Mouse (Mus musculus) gastrocnemius, adult 2 months (tissue): ENCODE results near the gene Zfand3. TPM values are rescaled to one million over a fixed set of nuclear protein-coding genes. Genes with fewer than 3 reads are reported as not detected.

ENCODE experiments used
- DNase-seq: peaks from one replicate; pipeline ENCODE4 v3.0.0; 2022
- H3K27ac ChIP-seq: fragments of 200-600 bp; 2 replicates; pipeline ENCODE4 v1.8.1; 2022; ENCODE audit warnings: mild to moderate bottlenecking
- H3K4me3 ChIP-seq: fragments of 200-600 bp; 2 replicates; pipeline ENCODE4 v1.8.1; 2022; ENCODE audit warnings: mild to moderate bottlenecking, moderate library complexity
- CTCF ChIP-seq: fragments of 200-600 bp; IDR thresholded peaks from 2 replicates; pipeline ENCODE4 v1.8.1; 2022; ENCODE audit warnings: antibody characterized with exemption, mild to moderate bottlenecking, moderate library complexity
- intact Hi-C: fragments of 180-260 bp; cut with DNase I; formaldehyde crosslinking; loops from one replicate; pipeline ENCODE4 v1.15.1; 2025
- total RNA-seq, 2 experiments: library from RNA; stranded (reverse); gene quantifications; 2 replicates each; pipeline ENCODE4 v1.2.3; 2021

Zfand3 gene
- total RNA-seq, 2 experiments from 2014 or later = 193 to 204 TPM

DNA sequence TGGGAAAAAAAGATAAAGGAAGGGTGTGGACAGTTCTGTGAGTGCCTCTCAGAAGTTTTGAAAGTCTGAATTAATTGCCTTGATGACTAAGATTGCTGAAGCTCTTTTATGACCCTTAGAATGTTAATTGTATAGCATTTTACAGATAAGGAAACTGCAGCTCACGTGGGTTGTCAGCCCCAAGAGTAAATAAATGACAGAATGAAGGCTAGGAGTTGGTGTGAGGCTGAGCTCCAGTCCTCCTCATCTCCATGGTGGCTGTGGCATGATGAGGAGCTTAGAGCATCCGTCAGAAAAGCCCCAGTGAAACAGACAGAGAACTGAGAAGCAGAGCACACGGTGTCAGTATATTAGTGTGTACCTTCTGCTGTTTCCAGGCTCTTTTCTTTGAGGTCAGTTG lies 59.3 kb downstream of the Zfand3 start:
- DNase-seq = no peak
- Histone ChIP-seq H3K27ac (no peak overlapping the region), H3K4me3 (no peak overlapping the region)
- intact Hi-C loops = no loop called here
- no peak for TF ChIP-seq CTCF

DNA sequence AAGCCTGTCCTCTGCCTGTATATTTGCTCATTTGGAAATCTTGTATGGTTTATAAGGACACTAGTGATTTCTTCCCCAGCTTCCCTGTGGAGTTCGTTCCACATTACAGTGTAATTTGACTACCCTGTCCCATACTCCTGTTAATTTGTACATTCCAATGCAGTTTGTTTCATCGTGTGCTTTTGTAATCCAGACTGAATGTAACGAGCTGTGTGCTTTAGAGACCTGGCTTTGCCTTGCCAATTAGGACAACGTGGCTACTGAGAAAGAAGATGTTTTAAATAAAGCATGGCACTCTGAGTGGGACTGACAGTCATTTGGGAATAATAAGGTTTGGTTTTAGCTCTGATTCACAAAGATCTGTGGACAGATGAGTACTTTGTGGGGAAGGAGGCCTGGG lies 60.2 kb downstream of the Zfand3 start:
- Histone ChIP-seq H3K27ac (no peak overlapping the region), H3K4me3 (no peak overlapping the region)
- DNase-seq = no peak
- intact Hi-C loops = no loop called here
- TF ChIP-seq CTCF = no peak

DNA sequence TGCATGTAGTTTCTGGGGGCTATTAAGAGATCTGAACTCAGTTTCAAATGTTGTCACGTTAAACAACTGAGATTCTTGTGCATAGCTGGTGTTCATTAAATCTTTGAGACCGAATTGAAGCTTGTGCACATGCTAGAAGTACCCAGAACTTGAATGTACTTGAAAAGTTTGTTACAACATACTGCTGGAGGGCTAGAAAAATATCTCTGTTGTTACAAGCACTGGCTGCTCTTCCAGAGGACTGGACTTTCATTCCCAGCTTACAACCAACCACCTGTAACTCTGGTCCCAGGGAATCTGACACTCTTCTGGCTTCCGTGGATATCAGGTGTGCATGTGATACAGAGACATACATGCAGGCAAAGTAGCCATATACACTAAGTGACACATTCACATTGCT lies 65.2 kb downstream of the Zfand3 start:
- no peak overlapping the region for H3K27ac ChIP-seq
- intact Hi-C loops = no loop called here
- DNase-seq = no peak
- no peak for TF ChIP-seq CTCF
- H3K4me3 ChIP-seq = no peak overlapping the region

DNA sequence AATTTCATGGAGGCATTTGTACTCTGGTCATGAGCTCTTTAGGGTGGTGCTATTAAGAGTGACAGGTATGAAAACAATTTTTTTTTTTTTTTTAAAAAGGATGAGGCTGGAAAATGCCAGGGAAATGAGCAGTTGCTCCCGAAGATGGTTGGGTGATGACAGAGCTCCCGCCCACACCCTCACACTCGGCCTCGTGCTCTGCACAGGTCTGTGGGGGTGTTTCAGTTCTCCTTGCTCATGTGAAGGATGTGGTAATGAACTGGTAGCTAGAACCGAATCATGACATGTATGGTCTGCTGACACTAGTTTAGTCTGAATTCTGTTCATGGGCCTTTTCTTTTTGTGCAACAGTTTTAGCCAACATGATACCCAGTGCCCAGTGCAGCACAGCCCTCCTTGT lies 66.1 kb downstream of the Zfand3 start:
- no peak overlapping the region for H3K4me3 ChIP-seq
- no peak for DNase-seq
- TF ChIP-seq CTCF = no peak
- intact Hi-C loops = no loop called here
- H3K27ac ChIP-seq = no peak overlapping the region

DNA sequence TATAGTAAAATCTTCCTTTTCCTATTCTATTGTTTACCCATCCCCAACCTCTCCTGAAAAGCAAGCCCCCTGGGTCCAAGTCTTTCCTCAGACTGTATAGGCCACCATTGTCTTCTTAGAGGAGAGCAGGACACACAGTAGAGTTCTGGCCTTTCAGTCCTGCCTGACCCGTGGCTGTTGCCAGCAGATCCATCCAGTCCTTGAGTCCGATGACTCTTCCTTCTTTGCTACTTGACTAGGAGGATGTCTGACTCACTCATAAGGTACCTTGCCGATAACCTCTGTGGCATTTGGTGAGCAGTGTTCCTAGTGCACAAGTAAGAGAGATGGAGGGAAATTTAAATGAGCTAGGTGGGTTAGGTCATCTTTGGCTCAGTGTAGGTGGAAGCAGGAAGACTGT lies 68.1 kb downstream of the Zfand3 start:
- Histone ChIP-seq H3K4me3 (no peak overlapping the region), H3K27ac (no peak overlapping the region)
- intact Hi-C loops = no loop called here
- no peak for DNase-seq
- TF ChIP-seq CTCF = no peak

DNA sequence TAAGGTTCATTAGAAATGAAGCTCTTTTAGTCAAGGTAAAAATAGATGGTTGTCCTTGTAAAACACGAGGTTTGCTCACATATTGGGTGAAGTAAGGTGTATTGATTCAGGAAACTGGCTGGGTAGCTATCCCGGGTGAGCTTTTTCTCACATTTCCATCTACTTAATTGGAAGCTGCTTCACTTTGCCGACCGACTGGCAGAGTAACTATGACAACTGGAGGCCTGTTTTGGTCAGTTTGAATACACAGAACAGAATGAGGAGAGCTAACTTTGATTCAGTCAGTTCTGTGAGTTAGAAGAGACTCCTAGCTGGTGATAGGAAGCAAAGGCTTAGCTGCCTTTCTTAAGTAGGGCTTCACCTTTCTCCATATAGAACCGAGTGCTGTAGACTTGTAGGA lies 71.4 kb downstream of the Zfand3 start:
- no peak for TF ChIP-seq CTCF
- H3K27ac ChIP-seq = no peak overlapping the region
- intact Hi-C loops = no loop called here
- no peak overlapping the region for H3K4me3 ChIP-seq
- no peak for DNase-seq

DNA sequence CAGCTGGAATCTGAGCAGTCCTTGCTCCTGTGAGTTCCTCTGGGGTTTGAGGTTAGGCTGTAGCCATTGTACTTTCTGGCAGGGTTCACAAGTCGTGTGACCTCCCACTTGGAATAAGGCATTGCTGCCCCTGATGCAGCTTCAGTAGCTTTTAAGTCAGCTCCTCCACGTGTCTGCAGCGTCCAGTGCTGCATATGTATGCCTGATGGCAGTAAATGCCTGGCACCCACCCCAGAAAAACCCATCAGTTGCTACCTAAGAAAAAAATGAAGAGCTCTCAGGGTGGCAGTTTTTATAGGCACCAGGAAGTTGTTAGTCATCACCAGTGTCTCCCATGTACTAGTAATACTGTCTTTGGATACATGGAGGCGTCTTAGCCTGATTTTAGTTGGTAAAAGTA lies 79.5 kb downstream of the Zfand3 start:
- intact Hi-C loops = no loop called here
- H3K4me3 ChIP-seq = no peak overlapping the region
- no peak for DNase-seq
- no peak overlapping the region for H3K27ac ChIP-seq
- no peak for TF ChIP-seq CTCF

DNA sequence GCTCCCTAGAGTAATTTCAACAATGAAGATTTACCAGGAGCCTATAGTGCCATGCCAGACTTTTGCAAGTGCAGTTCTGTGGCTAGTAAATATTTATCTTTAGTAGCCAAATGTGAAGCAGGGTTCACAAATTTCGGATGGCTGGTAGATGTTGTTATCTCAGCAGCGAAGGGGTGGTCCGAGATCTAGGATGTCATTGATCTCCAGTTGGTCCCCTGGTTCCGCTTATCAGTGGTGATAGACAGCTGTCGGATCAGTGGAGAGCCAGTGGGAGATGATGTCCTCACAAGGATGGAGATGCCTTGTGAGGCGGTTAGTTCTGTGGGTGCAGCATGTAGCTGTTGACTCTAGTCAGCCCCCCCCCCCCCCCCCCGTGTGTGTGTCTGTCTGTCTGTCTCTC lies 82.2 kb downstream of the Zfand3 start:
- no peak overlapping the region for H3K4me3 ChIP-seq
- DNase-seq = no peak
- intact Hi-C loops = no loop called here

DNA sequence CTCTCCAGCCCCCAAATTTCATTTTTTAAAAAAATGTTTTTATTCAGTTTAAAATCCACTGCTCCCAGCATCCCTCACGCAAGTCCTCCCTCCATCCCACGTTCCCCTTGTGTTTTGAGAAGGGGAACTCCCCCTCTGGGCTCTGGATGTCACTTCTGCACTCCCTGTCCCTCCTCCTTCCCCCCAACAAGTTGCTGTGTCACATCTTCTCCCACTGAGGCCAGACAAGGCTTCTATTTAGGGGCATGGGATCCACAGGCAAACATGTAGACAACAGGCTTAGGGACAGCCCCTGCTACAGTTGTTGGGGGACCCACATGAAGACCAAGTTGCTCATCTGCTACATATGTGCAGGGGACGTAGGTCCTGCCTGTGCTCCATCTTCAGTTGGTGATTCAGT lies 83.9 kb downstream of the Zfand3 start:
- no peak for DNase-seq
- Histone ChIP-seq H3K27ac (no peak overlapping the region), H3K4me3 (no peak overlapping the region)
- intact Hi-C loops = no loop called here
- TF ChIP-seq CTCF = no peak

More for the DNA sequence above, 82.2 kb downstream of the Zfand3 start:
- TF ChIP-seq CTCF = no peak
- no peak overlapping the region for H3K27ac ChIP-seq

DNA sequence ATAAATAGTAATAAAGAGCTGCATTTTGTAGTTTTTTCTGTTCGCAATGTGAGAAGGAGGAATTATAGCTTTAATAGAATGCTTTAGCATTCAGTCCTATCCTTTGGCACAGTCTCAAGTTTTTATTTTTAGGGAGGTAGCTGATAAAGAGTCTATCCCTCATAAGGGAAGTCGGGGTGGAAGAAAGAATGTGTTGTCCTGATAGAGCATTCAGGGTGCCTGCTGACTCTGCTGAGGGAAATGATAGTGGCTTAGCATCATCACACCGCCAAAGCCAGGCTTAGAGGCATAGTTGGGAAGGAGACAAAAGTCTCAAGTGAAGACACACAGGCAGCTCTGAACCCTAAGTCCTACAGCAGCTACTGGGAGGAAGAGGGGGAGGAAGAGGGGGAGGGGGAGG lies 85.9 kb downstream of the Zfand3 start:
- Histone ChIP-seq H3K4me3 (no peak overlapping the region), H3K27ac (no peak overlapping the region)
- TF ChIP-seq CTCF = no peak
- intact Hi-C loops = no loop called here
- DNase-seq = no peak

DNA sequence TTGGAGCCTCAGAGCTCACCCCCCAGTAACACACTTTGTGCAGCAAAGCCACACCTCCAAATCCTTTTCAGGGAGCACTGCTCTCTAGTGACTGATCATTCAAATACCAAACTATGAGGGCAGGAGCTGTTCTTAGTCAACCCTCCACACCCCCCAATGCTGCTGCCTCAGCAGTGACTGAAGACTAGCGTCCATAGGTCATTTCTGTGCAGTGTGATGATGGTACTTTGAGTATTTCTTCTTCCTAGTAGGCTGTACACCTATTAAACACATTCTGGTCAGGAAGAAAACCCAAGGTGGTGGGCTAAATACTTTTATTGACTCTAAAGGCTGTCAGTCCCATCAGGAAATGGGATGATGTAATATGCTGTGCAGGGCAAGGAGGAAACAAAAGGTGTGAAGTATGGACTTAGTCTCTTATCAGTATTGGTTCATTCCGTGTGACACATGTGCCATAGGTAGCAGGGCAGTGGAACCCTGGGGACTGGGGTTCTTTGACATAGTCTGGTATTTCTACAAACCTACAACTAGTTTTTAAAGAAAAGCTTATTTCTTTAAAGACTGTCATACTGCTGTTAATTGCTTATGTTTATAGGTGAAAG lies 88.7 kb downstream of the Zfand3 start:
- intact Hi-C loops = no loop called here
- DNase-seq = no peak

DNA sequence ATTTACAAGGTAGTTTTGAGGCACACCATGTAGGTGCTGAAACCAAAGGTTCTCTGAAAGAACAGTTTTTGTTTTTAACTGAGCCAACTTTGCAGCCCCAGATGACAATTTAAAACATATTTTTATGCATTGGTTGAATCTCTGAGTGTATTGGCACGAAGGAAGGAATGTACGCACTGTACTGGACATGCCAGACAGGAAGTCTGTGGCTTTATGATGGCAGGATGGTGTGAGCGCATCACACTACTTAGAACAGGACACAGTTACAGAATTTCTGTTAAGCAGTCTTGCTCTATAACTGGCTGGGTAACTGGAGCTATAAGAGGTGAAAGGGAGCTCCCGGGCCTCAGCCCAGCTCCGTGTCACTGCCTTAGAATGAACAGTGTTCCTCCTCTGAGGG lies 92.6 kb downstream of the Zfand3 start:
- Histone ChIP-seq H3K4me3 (no peak overlapping the region), H3K27ac (no peak overlapping the region; the same call in 1 of the 2 replicates)
- DNase-seq = no peak
- intact Hi-C loops = no loop called here
- TF ChIP-seq CTCF = no peak

More for the DNA sequence above, 88.7 kb downstream of the Zfand3 start:
- Histone ChIP-seq H3K4me3 (no peak overlapping the region), H3K27ac (no peak overlapping the region)
- TF ChIP-seq CTCF = no peak

DNA sequence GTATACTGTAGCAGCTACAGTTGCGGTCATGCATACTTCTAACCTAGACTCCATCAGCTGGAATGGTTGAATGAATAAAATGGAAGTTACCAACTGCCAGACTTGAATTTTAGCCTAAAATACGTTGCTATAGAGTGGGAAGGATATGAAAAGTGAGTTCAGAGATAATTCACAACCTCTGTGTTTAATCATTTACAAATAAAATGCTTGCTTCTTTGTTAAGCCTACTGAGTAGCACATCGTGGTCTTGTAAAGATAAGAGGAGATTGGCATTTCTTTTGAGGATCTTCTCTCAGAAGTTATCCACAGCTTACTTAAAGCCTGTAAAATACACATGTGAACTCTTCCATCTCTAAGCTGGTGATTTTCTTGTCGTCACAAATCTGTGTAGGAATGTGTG lies 93.1 kb downstream of the Zfand3 start:
- TF ChIP-seq CTCF = no peak
- intact Hi-C loops = no loop called here
- no peak overlapping the region for H3K4me3 ChIP-seq
- H3K27ac ChIP-seq = no peak overlapping the region
- no peak for DNase-seq

DNA sequence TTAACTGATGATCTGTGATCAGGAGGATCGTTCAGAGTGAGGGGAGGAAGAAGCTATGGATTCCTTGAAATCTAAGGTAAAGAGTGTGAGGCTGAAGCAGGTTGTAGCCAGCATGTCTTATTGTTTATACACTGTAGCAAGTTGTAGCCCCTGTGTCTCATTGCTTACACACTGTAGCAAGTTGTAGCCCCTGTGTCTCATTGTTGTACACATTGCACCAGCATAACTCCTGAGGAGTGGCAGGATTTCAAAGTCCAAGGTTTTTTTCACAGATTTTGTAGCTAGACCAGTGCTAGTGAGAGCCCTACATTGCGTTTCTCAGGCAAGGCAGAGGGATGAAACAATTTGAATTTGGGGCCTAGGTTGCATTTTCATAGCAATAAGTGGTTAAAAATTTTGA lies 95.1 kb downstream of the Zfand3 start:
- intact Hi-C loops = loop anchor here (10.0 kb wide), 1 partner anchor 205 kb away; no protein-coding TSS in a partner anchor
- no peak for TF ChIP-seq CTCF
- H3K4me3 ChIP-seq = no peak overlapping the region
- no peak overlapping the region for H3K27ac ChIP-seq
- no peak for DNase-seq
